Mouse (Mus musculus) testis, adult 10 weeks (tissue): ENCODE measurements around the gene Dytn. TPM values are rescaled to one million over a fixed set of nuclear protein-coding genes. Genes with fewer than 3 reads are reported as not detected.

Source experiments
- polyA plus RNA-seq: library from polyadenylated mRNA; stranded (reverse); fragments of 350-450 nt; fragmentation: Illumina TruSeq; extraction: RNeasy Lipid Tissue Mini Kit (QIAGEN cat#74804); gene quantifications from one replicate; pipeline ENCODE4 v1.2.3, GENCODE M21; 2014; ENCODE audit warnings: low read depth, low replicate concordance

The Dytn gene
- 0.08 TPM for polyA plus RNA-seq

GRCm38 (mm10) chr1:63686827-63687226 is at the start of gene Dytn:
TSS of gene Dytn (minus strand) at chr1:63686927.

GRCm38 (mm10) chr1:63730240-63730771 is 43.6 kb upstream of the Dytn start, which contains the start of the genes Mdh1b and Fastkd2:
TSS of gene Mdh1b (minus strand) at chr1:63730318.
TSS of gene Fastkd2 (plus strand) at chr1:63730614.

GRCm38 (mm10) chr1:63615668-63616067 is 71.1 kb downstream of the Dytn start, which contains the start of gene Gm39653:
TSS of gene Gm39653 (plus strand) at chr1:63615968.

Other genes starting within 250 kb of the Dytn start
- gene Adam23, start 241.0 kb downstream of the Dytn start, polyA plus RNA-seq: 5.3 TPM
- gene Gm39653, start 71.0 kb downstream of the Dytn start, polyA plus RNA-seq: not detected
- 234 TPM for gene Mdh1b, start 43.4 kb upstream of the Dytn start, polyA plus RNA-seq
- gene Fastkd2, start 43.7 kb upstream of the Dytn start, polyA plus RNA-seq: 80.3 TPM
- 10.0 TPM for gene 4933402D24Rik, start 82.3 kb upstream of the Dytn start, polyA plus RNA-seq